Comparison of ENCODE assay signal across 8 mouse cellular contexts in genomic region chr10:111472686-111473510, GRCm38 (mm10). TPM values are rescaled to one million over a fixed set of nuclear protein-coding genes. Genes with fewer than 3 reads are reported as not detected.
A peak's percentile ranks its signal among the peaks of the same experiment; 100 is the strongest.
DNase-seq lines count a peak whose midpoint lies in the region; ATAC-seq and TF ChIP-seq lines count a peak whose summit lies in the region.

Gene Nap1l1 (plus strand): TSS chr10:111473223.

- ATAC-seq in embryonic facial prominence, embryonic 13.5 days (ENCODE audit: insufficient number of reproducible peaks, insufficient read depth, low FRiP score, low TSS enrichment, low read depth), result peak; percentile 99
- peak; percentile 99 for ATAC-seq in limb, embryonic 12.5 days (ENCODE audit: insufficient number of reproducible peaks, insufficient read depth, low FRiP score, low TSS enrichment, low read depth)
- peak; percentile 99 for ATAC-seq in midbrain, embryonic 15.5 days (replicated peaks)

- TF ChIP-seq CTCF in kidney, adult 2 months (conservative IDR thresholded peaks at IDR 0.05; ENCODE audit: insufficient read depth, insufficient read length, low read depth, low read length), result no peak
- TF ChIP-seq CTCF in spleen, adult 2 months (IDR thresholded peaks at IDR 0.05; ENCODE audit: extremely low read depth, insufficient read depth, insufficient read length, insufficient replicate concordance), result no peak

- H3K27me3 ChIP-seq in embryonic facial prominence, embryonic 13.5 days, result no peaks in the 10 kb centered on the region
- H3K27me3 ChIP-seq in kidney, adult 2 months (replicated peaks; ENCODE audit: control insufficient read depth, insufficient read depth, low read length), result no peaks in the 10 kb centered on the region
- H3K27me3 ChIP-seq in limb, embryonic 12.5 days, result no peaks in the 10 kb centered on the region
- no peaks in the 10 kb centered on the region for H3K27me3 ChIP-seq in midbrain, embryonic 15.5 days (replicated peaks)
- no peaks in the 10 kb centered on the region for H3K27me3 ChIP-seq in spleen, adult 2 months (ENCODE audit: control insufficient read depth, insufficient read depth, low read length)

- H3K4me2 ChIP-seq in embryonic facial prominence, embryonic 13.5 days, result peak within 1 kb of the TSS; percentile 65
- peak within 1 kb of the TSS; percentile 78 for H3K4me2 ChIP-seq in limb, embryonic 12.5 days
- peak within 1 kb of the TSS; percentile 78 for H3K4me2 ChIP-seq in midbrain, embryonic 15.5 days

- no peaks in the 10 kb centered on the region for H3K36me3 ChIP-seq in embryonic facial prominence, embryonic 13.5 days
- no peaks in the 10 kb centered on the region for H3K36me3 ChIP-seq in kidney, adult 2 months (ENCODE audit: control insufficient read depth, insufficient read depth, low read length)
- H3K36me3 ChIP-seq in limb, embryonic 12.5 days, result peaks cover 4% of the 10 kb centered on the region; the same call in 1 of the 2 replicates
- H3K36me3 ChIP-seq in midbrain, embryonic 15.5 days (replicated peaks), result no peaks in the 10 kb centered on the region
- no peaks in the 10 kb centered on the region for H3K36me3 ChIP-seq in spleen, adult 2 months (ENCODE audit: control insufficient read depth, insufficient read depth, low read length)

- peak within 1 kb of the TSS; percentile 97 for H3K4me3 ChIP-seq in embryonic facial prominence, embryonic 13.5 days
- peak within 1 kb of the TSS; percentile 67 for H3K4me3 ChIP-seq in kidney, adult 2 months (ENCODE audit: insufficient read depth, low read depth, low read length)
- peak within 1 kb of the TSS; percentile 93 for H3K4me3 ChIP-seq in limb, embryonic 12.5 days (replicated peaks)
- H3K4me3 ChIP-seq in midbrain, embryonic 15.5 days, result peak within 1 kb of the TSS; percentile 98
- peak within 1 kb of the TSS; percentile 87 for H3K4me3 ChIP-seq in spleen, adult 2 months (ENCODE audit: extremely low read depth, insufficient read depth, insufficient read length)

- under 1% methylated on average over 60 of the region's 80 CpGs for WGBS in embryonic facial prominence, embryonic 13.5 days
- WGBS in kidney, adult 2 months, result 2% methylated on average over 79 of the region's 80 CpGs
- under 1% methylated on average over 80 of the region's 80 CpGs for WGBS in limb, embryonic 12.5 days
- under 1% methylated on average over 61 of the region's 80 CpGs for WGBS in midbrain, embryonic 15.5 days
- WGBS in spleen, adult 2 months, result 5% methylated on average over 77 of the region's 80 CpGs

- H3K9me3 ChIP-seq in embryonic facial prominence, embryonic 13.5 days, result no peaks in the 10 kb centered on the region
- H3K9me3 ChIP-seq in limb, embryonic 12.5 days, result no peaks in the 10 kb centered on the region
- H3K9me3 ChIP-seq in midbrain, embryonic 15.5 days, result no peaks in the 10 kb centered on the region

- peak; percentile 45 for TF ChIP-seq POLR2A in kidney, adult 2 months (IDR thresholded peaks at IDR 0.05; ENCODE audit: low read depth, low read length)
- TF ChIP-seq POLR2A in spleen, adult 2 months (IDR thresholded peaks at IDR 0.05; ENCODE audit: low read depth, low read length), result peak; percentile 38; the same call in 1 of the 2 replicates

- DNase-seq in 3134 (ENCODE audit: extremely low read depth, insufficient read length, low spot score), result peak; percentile 99
- peak; percentile 96 to 98 for DNase-seq in adrenal gland, postnatal 36 days
- peak; percentile 98 to 99 for DNase-seq in heart, adult 18-20 months
- peak; percentile 98 for DNase-seq in kidney, adult 2 months
- peak; percentile 93 to 99 for DNase-seq in spleen, adult 2 months (ENCODE audit: low read depth in 1 of 2, low spot score in 2 of 2)

- peaks cover 3% of the 10 kb centered on the region for H3K4me1 ChIP-seq in embryonic facial prominence, embryonic 13.5 days
- peaks cover 4% of the 10 kb centered on the region; the same call in 1 of the 2 replicates for H3K4me1 ChIP-seq in kidney, adult 2 months (ENCODE audit: control insufficient read depth, insufficient read depth, low read length)
- H3K4me1 ChIP-seq in limb, embryonic 12.5 days (replicated peaks), result peaks cover 25% of the 10 kb centered on the region
- H3K4me1 ChIP-seq in midbrain, embryonic 15.5 days, result peaks cover 48% of the 10 kb centered on the region
- peaks cover 21% of the 10 kb centered on the region; the same call in 1 of the 2 replicates for H3K4me1 ChIP-seq in spleen, adult 2 months (ENCODE audit: control insufficient read depth, insufficient read depth, insufficient read length)

- H3K9ac ChIP-seq in embryonic facial prominence, embryonic 13.5 days, result peak within 1 kb of the TSS; percentile 97
- peak within 1 kb of the TSS; percentile 98 for H3K9ac ChIP-seq in limb, embryonic 12.5 days (replicated peaks)
- peak within 1 kb of the TSS; percentile 96 for H3K9ac ChIP-seq in midbrain, embryonic 15.5 days

- peak within 1 kb of the TSS; percentile 96 for H3K27ac ChIP-seq in embryonic facial prominence, embryonic 13.5 days
- H3K27ac ChIP-seq in kidney, adult 2 months (ENCODE audit: insufficient read depth, low read depth, low read length), result no peak within 1 kb of the TSS
- H3K27ac ChIP-seq in limb, embryonic 12.5 days, result peak within 1 kb of the TSS; percentile 98
- H3K27ac ChIP-seq in midbrain, embryonic 15.5 days, result peak within 1 kb of the TSS; percentile 97
- H3K27ac ChIP-seq in spleen, adult 2 months (ENCODE audit: insufficient read depth, low read length), result peak within 1 kb of the TSS; percentile 78

RNA-seq across cellular contexts. Expression of gene Nap1l1, which starts in this region (rescaled TPM):
- 100 to 1,000 TPM; 140 to 149 TPM for total RNA-seq in adrenal gland, postnatal 36 days (2021)
- 285 and 293 TPM in 2 replicates for polyA plus RNA-seq in embryonic facial prominence, embryonic 13.5 days (2015; fragmentation: Nextera tagmentation; extraction: Ambion mirVana)
- total RNA-seq in heart, adult 18-20 months (2021), result 10 to 100 TPM; 66.8 to 72.3 TPM
- 9.9 and 18.8 TPM in 2 replicates for polyA plus RNA-seq in kidney, adult 2 months (2012; rRNA removed)
- 314 and 324 TPM in 2 replicates for polyA plus RNA-seq in limb, embryonic 12.5 days (2016; fragmentation: Nextera tagmentation; extraction: Ambion mirVana)
- polyA plus RNA-seq in midbrain, embryonic 15.5 days (2015; fragmentation: Nextera tagmentation; extraction: Ambion mirVana), result 164 and 167 TPM in 2 replicates
- 10.4 and 12.7 TPM in 2 replicates for polyA plus RNA-seq in spleen, adult 2 months (2012; rRNA removed)
